Mouse (Mus musculus) lung, postnatal 25 days (tissue): ENCODE measurements around the gene Rbp7.
"Not testable (repeated sequence)": the region's sequence is repeated elsewhere in the genome, so short reads cannot be mapped to it uniquely, and the experiment has no call there.

Experiments
- DNase-seq: peaks from one replicate; pipeline ENCODE4 v3.0.0; 2022; ENCODE audit warnings: low spot score

The Rbp7 gene

DNA sequence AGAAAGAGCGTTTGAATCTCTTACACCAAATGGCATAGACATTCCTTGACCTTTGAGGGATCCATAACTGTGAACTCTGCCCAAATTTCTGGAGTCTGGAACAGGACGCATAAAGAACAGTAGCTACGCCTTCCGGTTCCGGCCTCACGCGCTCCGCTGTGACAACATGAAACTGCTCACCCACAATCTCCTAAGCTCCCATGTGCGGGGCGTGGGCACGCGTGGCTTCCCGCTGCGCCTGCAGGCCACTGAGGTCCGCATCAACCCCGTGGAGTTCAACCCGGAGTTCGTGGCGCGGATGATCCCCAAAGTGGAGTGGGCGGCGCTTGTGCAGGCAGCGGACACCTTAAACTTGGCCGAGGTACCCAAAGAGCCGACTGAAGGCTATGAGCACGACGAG is 2.4 kb upstream of the Rbp7 start:
- DNase-seq, result not testable (repeated sequence)

- DNase-seq, result no peak
These were observed 515 bp downstream of the Rbp7 start for GRCm38 (mm10) chr4:149454263-149454662.

GRCm38 (mm10) chr4:149453656-149454055 is 1.1 kb downstream of the Rbp7 start:
- DNase-seq, result no peak

DNA sequence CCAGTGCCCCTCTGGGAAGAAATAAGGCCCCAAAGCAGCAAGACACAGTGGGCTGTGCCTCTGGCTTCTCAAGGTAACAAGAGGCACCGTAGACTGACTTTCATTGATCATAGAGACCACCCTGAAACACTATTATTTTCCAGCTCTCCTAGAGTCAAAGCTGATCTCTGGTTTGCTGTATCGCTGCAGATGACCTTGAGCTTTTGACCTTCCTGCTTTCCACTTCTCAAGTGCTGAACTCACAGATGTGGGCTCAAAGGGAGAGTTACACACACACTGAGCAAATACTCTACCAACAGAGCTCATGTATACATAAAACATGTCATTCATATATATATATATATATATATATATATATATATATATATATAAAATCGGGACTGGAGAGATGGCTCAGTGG is 4.1 kb downstream of the Rbp7 start:
- no peak for DNase-seq

DNA sequence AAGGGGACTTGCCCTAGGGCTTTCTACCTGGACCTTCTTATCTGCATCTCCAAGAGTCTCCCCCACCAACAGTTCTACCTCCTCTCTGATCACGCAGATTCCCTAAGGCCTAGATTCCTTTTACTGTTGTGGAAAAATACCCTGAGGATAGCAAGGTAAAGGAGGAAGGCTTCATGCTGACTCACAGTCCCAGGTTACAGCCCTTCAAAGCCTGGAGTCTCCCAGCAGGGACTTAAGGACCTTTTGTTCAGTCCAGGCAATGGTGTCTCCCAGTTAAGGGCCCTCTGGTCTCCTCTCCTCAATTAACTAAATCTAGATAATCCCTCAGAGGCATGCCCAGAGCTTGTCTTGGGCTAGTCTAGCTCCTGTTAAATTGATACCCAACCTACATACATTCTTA is 8.5 kb downstream of the Rbp7 start:
- no peak for DNase-seq

GRCm38 (mm10) chr4:149445868-149446267 is 8.9 kb downstream of the Rbp7 start:
- peak; percentile 23 for DNase-seq

DNA sequence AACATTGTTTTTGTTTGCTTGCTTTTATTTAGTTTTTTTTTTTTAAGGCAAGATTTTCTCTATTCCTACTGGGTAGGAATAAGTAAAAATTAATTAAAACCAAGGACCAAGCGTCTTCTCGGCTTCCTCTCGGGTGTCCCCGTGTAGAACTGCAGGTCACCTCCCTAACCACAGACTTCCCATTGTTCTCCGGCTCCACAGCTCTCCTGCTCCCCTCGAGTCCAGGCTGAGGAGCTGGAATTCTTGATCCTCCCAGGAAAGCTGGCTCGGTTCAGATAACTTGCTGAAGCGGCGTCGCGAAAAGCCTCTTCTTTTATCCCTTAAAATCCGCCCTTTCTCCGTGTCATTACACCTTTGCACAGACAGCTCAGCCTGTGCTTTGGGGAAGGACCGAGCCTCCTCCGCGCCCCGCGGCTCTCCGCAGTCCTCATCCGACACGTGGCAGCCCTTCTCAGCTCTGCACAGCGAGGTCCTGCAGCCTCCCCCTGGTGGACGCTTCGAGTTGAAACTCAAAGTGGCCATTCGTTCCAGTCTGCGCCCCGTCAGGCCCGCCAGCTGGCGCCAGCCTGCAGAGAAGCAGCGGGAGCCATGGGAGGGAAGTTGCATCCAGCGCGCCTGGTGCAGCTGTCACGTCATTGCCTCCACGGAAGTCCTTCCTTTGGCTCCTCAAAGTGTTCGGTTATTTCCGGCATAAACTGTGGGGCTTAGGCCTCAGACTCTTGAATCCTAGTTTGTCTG is 9.6 kb downstream of the Rbp7 start:
- DNase-seq, result peak; percentile 93

DNA sequence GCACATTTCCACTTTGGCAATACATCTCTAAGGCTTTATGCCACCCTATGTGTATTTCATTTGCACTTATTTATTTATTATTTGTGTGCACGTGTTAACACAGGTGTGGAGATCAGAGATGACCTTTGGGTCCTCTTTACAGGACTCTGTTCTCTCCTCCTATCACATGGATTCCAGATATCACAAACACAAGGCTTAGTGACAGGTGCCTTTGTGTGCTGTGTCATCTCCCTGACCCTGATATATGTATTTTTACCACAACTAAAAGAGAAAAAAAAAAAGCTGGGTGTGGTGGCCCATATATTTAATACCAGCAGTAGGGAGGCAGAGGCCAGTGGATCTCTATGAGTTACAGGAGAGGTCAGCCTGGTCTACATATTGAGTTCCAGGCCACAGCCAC is 10.3 kb downstream of the Rbp7 start:
- DNase-seq, result no peak

DNA sequence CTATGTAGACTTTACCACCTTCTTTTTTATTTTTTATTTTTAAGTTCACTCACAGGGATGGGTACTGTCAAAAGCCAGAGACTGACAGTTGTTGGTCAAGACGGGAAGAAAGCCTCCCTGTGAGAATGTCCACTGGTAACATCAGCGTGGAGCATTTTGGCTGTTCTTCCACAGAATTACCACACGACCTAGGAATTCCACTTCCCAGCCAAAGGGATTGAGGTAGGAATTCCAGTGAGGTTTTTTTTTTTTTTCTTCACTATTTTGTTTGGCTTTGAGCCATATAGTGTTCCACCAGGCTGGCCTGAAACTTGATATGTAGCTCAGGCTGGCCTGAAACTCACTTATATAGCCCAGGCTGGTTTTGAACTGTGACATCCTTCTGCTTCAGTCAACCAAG is 12.3 kb downstream of the Rbp7 start:
- DNase-seq, result peak; percentile 43

DNA sequence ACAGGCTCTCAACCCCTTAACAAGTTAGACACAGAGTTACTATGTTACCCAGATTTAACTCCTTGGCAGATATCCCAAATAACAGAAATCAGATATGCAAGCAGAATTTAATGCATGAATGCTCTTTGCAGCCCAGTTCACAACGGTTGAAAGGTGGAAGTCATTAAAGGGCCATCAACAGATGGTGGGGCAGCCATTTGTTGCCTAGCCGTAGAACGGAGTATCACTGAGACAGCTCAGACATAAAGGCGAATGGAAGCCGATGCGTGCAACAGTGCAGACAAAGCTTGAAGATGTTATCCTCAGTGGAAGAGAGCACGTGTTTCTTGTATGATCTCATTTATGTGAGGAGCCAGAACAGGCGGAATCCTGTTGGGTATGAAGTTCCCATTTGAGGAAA is 14.2 kb downstream of the Rbp7 start:
- DNase-seq, result no peak

DNA sequence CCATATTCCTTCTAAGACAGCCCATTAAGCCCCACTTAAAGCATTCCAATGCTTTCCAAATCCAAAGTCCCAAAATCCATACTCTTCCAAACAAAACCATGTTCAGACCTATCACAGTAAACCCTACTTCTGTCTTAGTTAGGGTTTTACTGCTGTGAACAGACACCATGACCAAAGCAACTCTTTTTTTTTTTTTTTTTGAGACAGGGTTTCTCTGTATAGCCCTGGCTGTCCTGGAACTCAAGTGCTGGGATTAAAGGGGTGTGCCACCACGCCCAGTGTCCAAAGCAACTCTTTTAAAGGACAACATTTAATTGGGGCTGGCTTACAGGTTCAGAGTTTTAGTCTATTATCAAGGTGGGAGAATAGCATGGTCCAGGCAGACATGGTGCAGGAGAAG is 22.9 kb downstream of the Rbp7 start:
- not testable (repeated sequence) for DNase-seq

- DNase-seq, result no peak
These were observed 25.2 kb downstream of the Rbp7 start for GRCm38 (mm10) chr4:149429592-149429991.

DNA sequence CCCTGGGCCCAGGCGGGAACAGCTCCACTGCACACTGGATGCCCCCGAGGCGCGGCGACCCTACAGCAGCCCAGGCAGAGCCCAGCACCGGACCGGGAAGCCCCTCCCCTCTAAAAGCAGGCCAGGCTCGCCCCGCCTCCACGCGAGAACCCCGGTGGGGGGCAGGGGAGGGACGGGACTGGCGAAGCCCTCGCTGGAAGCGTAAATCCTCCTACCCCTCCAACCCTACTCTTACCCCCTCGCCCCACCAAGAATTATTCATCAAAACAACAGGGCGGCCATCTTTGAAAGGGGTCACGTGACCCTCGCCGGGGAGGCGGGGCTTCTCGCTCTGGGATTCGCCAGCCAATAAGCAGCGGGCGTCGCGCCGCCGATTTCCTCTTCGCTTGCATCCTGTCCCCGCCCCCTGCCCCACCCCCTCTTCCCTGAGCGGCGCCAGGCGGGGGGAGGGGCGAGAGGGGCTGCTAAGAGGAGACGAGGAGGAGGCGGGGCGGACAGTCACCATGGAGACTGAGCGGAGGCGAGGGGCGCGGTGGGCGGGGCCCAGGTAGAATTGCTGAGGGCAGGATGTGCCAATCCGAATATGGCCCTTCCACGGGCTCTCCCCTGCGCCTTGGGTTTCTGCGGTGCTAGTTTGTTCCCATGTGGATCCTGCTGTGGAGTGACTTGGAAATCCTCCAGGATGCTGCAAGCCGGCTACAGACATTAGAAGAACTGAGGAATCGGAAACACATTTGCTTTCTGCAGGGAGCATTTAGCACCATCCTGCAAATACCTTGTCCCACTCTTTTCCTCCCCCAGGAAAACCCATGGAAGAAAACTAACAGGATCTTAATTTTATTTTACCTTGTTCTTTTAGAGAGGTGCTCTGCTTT is 28.2 kb downstream of the Rbp7 start, which contains the start of gene Ube4b:
TSS of gene Ube4b (minus strand) at position 425 of the 875 bp plus-strand sequence.
- peak; percentile 95 for DNase-seq

DNA sequence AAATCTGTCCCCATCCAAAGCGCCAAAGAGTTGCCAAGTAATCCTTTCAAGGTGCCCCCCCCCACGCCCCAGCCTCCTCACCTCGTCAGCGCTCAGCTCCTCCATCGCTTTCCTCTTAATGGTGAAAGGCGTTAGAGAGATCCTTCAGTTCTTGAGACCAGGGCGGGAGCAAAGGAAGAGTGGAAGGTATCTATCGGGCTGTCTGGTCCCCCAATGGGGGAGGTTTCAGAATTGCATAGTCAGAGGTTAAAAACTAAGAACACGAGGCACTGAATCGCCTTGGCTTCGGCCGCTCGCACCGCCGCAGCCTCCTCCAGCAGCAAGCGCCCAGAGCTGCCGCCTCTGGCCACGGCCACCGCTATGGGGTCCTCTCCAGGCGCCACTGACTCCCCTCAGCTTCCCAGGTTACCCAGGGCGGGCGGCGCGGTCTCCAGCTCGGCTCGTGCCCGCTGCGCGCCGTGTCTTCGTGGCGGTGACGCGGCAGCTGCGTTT is 28.9 kb downstream of the Rbp7 start:
- DNase-seq, result peak; percentile 8

GRCm38 (mm10) chr4:149424755-149425154 is 30.0 kb downstream of the Rbp7 start:
- peak; percentile 21 for DNase-seq

- DNase-seq, result no peak
These were observed 36.9 kb downstream of the Rbp7 start for GRCm38 (mm10) chr4:149417854-149418365.

GRCm38 (mm10) chr4:149416986-149417385 is 37.8 kb downstream of the Rbp7 start:
- DNase-seq, result no peak

GRCm38 (mm10) chr4:149416417-149416816 is 38.4 kb downstream of the Rbp7 start:
- DNase-seq, result no peak

DNA sequence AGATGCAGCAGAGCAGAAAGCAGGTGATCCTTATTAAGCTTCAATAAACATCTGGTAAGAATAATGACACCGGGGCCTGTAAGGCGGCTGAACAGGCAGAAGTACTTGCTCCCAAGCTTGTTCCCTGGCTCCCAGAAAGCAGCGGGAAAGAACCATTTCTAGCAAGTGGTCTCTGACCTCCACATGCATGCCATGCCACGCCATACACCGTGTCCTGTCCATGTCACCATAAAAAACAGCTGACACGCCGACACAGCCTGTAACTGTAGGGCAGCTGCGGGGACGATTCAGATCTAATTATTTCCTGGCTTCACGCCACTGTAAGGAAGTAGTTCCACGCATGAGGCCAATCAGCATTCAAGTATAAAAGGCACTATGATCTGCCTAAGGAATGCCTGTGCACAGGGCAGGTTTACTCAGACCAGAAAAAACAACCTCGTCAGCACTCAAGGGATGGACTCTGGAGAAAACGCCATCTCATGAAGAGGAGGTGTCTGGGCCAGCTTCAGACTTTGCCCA is 39.1 kb downstream of the Rbp7 start:
- no peak for DNase-seq

DNA sequence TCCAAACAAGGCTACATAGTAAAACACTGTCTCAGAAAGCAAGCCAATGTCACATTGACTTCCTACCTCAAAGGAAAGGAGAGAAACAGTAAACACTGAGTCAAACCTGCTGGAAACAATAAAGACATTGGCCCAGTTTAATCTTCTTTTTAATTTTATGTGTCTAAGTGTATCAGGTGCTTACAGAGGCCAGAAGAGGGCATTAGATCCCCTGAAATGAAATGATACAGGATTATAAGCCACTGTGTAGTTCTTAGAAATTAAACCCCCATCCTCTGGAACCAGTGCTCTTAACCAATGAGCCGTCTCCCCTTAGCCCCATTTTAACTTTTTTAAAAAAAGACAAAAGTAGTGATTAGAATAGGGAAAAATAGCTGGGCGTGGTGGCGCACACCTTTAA is 40.5 kb downstream of the Rbp7 start:
- DNase-seq, result no peak

GRCm38 (mm10) chr4:149409759-149410158 is 45.0 kb downstream of the Rbp7 start:
- DNase-seq, result no peak

DNA sequence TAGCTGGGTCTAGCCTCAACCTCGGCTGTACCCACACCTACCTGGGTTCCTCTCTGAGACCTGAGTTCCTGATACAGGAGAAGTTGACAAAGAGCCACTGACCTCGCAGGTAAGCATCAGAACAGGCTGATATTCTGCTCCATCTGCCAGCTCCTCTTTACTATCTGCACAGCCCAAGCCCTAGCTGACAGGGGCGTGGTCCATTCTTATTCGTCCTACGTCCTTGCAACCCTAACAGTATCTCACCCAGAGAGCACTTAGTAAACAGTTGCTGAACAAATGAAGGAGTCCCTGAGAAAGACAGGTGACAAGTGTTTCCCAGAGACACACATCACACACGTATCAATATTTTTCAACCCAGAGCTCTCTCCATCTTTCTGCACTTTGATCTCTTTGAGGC is 46.4 kb downstream of the Rbp7 start:
- DNase-seq, result no peak

DNA sequence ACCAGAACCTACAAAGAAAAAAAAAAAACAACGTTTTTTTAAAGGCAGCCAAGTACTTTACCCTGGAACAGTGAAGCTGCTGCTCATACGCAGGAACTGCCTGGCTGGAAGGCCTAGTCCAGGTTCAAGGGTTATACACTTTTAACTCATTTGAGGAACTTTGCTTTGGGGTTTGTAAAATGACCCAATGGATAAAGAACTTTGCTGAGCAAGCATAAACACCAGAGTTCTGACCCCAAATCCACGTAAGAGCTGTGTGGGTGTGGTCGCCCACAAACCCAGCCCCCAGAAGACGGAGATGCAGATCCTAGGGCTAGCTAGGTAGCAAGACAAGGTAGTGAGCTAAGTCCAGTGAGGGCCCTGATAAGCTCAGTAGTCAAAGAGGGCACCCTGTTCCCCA is 47.3 kb downstream of the Rbp7 start:
- no peak for DNase-seq
